Mouse (Mus musculus): ENCODE measurements around the gene Galnt7.

Galnt7 gene

DNA sequence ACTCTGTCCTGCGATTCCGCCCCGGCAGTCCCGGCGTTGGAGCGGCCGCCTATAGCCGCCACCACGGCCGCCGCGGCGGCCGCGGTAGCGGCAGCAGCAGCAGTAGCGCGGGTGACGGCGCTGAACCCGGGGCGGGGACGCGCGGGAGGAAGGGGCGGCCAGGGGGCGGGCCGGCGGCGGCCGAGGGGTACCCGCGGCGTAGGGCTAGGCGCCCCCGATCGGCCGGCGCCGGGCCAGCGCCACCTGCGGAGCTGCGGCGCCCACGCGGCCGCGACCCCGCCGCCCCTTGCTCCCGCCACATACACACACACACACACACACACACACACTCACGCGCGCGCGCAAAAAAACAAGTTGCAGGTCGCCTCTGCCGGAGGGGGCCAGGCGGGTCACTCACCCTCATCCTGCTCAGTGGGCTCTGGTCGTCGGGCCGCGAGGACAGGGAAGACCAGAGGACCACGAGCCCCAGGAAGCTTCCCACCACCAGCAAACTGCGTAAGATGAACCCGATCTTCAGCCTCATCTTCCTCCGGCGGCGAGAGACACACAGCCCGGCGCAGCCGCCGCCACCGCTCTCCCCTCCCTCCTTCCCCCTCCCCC lies at the start of gene Galnt7:
Galnt7 (minus strand) TSS at position 577 of the 600 bp plus-strand sequence.
- peak; percentile 28 for DNase-seq (ENCODE audit: low read depth, low spot score)

DNA sequence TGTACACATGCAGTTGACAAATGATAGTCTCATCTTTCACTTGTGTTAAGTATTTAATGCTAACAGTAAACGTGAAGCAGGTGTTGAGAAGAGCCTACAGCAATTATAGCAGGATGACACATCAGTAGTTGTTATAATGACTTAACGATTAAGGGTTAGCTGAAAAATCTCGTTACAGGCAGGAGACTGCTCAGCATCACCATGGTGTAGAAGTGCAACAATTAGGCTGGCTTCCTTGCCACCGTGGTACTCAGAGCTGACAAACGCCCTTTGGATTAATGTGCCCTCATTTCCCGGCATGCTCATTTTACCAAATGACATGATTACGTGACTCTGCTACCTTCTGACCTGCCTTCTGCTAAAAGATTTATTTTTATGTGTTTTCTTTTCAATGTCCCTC lies 35.8 kb upstream of the Galnt7 start:
- DNase-seq (ENCODE audit: low read depth, low spot score), result no peak

DNA sequence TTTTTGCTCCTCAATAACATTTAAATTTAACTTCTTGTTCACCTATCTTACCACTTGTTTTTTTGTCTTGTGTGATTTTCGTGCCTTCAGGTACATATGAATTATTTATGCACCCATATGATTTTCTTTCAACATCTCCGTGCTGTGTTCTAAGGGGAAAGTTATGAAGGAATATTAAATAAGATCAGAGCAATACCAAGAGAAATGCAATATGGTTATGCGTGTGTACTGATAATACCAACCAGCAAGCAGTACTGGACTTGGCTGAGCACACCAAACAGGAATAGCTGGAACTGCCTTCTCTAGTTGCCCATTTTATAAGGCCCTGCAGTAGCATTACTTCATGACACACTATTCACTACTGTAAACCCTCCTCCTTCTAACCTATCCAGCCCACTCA lies 33.0 kb upstream of the Galnt7 start:
- no peak for DNase-seq (ENCODE audit: low read depth, low spot score)

DNA sequence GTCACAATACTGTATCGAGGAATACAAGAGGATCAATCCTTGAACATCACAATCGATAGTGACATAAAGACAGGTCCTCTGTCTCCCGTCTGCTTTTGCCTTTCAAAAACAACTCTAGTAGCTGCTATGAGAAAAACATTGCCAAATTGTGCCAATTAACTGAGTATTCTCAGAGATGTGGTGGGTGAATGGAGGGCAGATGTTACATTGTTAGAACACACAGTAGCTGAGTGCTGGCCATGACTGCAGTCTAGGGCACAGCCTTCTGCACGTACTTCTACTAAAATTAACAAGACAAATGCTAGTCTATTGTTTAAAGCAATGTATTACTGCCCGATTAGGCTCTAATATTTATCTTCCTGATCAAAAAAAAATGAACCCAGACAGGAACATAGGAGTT lies 27.2 kb upstream of the Galnt7 start:
- DNase-seq (ENCODE audit: low read depth, low spot score), result no peak

DNA sequence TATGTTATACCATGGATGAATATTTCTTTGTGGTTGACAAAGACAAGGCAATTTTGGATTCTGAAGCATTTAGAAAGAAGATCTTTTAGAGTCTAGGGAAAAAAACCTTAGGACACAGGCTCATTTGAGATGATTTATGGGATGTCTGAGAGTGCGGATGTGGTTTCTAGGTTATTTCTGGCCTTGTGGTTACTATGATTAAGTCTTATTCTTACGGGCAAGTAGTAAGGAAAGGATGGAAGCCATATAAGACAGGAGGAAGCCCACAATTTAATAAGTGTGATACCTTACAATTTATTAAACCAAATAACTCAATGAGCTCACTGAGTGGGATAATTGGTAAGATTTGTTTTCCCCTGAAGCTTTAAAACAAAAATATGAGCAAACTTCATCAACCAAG lies 11.3 kb upstream of the Galnt7 start:
- DNase-seq (ENCODE audit: low read depth, low spot score), result no peak

DNA sequence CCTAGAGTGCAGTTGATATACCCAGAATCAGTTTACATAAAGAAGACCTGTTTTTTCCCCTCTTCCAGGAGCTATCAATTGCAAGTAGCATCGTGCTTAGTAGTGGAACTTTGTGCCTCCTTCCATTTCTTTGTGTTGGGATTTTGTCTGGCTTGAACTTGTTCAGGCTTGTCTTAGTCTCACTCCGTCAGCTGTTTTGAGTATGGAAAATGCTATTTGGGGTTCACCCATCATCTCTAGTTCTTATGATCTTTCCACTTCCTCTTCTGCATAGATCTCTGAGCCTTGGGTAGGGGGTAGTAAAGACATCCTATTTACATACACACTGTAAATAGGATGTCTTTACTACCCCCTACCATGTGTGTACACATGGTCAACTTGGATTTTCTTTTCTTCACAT lies 7.2 kb upstream of the Galnt7 start:
- DNase-seq (ENCODE audit: low read depth, low spot score), result no peak

DNA sequence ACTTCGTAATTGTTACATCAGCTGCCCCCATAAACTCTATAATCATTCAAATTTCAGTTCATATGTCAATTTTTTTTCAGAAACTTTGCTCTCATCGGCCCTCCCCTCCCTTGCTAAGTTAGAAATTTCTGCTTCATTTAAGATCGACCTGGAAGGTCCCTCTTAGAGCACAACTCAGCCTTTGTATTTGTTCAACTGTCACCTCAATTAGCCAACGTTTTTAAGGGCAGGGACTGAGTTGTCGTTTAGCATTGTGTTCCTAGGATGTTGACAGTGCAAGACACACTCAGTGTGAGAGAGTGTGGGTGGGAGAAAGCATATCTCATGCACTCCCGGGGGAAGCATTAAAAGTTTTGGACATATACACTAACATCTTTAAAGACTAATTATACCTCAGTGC lies 3.6 kb upstream of the Galnt7 start:
- DNase-seq (ENCODE audit: low read depth, low spot score), result no peak

DNA sequence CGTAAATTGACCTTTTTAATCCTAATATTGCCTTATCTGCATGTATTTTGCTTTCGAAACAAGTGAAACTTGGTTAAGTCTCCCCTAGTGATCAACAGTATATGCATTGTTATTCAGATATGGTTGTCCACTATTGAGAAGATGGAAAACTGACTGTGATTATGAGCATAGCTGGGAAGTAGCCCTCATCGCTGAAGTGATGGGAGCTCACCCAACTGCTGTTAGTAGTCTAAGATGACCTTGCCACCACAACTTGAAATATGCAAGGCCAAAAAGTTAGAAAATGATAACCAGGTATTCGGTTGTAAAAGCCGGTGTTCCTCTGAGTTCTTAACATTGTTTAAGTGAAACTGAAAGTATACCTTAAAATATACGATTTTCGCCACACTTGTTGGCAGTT lies 1.3 kb upstream of the Galnt7 start:
- no peak for DNase-seq (ENCODE audit: low read depth, low spot score)

DNA sequence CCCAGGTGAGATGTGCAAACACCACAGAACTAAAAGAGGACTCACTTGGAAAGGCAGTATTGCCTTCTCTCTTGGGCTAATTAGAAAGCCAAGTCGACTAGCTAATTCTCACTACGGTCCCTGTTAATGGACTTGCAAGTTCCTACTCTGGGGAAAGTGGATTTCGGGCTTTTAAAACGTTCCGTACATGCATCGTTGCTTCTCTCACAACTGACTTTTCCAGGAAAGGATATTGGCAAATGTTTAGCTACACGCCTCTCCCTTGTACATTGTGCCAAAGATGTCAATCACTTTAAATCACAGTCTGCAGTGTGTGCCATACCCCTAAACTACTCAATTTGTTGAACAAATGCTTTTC lies 915 bp upstream of the Galnt7 start:
- no peak for DNase-seq (ENCODE audit: low read depth, low spot score)

DNA sequence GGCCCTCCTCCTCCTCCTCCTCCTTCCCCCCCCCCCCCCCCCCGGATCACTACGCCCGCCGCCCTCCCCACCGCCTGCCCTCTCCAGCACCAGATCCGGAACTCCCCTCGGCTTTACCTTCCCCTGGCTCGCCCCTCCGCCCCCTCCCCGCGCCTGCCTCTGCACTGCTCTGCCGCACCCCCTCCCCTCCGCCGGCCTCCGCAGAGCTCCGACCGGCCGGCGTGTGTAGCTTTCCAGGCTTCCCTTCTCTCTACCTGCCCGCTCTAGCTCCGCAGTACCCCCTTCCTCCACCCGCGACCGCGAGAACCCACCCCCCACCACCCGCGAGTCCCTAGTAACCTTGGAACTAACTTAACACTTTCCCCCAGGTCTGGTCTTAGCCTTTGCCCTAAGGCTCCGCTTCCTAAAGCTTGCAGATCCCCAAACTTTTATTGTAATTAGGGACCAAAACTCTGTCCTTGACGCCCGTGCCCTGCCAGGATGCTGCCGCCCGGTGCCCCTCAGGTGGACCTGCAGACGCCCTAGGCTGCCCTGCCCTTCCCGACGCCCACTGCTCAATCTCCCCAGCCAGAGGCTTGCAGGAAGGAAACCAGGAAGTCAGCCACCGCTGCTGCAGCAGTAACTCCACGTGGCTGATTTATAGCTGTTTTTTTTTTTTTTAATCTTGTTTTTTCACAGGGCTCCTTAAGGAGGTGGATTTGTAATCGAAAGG lies 380 bp upstream of the Galnt7 start:
- peak; percentile 26 for DNase-seq (ENCODE audit: low read depth, low spot score)

DNA sequence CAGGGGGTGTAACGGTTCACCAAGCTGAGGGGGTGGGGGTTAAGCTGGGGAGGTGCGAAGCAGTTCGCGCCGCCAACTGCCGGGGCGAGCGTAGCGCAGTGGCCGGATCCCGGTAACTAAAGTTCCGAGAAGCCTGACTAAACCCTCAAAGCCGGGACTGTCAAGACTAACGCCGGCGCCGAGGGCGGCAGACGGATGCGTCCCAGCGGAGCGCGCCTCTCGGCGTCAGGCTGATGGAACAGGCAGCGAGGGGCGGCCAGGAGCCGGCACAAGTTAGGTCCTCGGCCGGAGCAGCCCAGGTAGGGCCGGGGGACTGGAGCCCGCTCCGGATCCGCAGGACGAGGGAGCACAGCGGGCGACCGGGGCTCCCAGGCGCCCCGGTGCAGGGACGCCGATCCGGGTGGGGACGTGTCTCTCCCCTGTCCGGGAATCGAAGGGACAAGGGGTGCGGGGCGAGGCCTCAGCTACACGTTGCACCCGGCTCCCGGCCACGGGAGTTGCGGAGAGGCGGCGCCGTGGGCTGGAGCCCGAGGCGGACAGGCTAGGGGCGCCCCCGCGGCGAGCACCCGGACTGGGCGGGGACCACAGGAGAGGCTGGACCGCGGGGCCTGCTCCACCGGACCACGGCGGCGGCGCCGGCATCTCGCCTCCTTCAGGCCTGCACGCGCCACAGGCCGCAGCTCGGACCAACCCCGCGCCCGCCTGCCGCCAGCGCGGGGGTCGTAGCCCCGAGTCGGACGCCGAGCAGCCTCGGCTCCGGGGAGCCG lies 960 bp downstream of the Galnt7 start:
- DNase-seq (ENCODE audit: low read depth, low spot score), result peak; percentile 42

DNA sequence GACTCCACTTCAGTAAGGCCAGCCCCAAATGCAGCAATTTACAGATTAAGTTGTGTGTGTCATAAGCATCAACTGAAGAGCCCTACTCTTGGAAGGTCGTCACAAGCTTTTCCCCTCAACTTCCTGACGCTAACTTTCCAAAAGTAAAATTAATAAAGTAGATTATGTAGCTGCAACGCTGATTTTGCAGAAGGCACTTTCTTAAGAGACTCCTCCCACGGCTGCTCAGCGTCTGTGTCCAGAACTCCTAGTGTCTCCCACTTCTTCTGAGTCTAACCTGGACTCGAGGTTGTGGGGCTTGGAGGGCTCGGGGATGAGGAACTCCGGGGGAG lies 1.5 kb downstream of the Galnt7 start:
- no peak for DNase-seq (ENCODE audit: low read depth, low spot score)

DNA sequence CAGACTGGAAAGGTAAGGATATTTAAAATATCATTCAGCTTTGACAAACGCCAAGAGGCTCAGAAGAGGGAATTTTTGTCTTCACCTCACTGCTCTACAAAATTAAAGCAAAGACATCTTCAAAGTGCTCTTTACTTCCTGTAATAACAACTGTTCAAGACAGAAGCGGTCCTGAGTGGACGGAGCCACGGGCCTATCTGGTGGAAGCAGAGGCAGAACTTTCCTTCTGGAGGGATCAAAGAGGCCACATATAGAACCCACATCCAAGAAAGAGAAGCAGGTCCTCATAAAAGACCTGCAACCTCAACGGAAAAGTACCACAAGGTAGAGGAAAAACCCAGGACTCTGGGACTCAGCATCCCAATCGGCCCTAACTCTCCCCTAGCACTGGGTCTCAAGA lies 2.6 kb downstream of the Galnt7 start:
- DNase-seq (ENCODE audit: low read depth, low spot score), result no peak

DNA sequence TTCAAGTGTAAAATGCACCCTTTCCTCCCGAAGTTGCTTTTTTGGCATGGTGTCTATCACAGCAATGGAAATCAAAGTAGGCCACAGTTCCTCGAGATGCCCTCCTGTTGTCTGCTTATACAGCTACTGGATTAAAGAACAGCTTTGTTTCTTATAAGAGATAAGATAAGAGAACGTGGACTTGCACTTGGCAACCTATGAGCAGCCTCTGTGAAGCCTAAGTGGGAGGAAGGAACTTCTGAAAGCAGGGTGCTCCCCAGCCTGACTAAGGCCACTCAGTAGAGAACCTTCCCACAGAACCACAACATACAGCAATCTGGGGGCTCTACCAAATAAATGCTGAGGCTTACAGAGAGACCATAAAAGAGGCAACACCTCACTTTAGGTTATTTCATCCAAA lies 5.3 kb downstream of the Galnt7 start:
- no peak for DNase-seq (ENCODE audit: low read depth, low spot score)

DNA sequence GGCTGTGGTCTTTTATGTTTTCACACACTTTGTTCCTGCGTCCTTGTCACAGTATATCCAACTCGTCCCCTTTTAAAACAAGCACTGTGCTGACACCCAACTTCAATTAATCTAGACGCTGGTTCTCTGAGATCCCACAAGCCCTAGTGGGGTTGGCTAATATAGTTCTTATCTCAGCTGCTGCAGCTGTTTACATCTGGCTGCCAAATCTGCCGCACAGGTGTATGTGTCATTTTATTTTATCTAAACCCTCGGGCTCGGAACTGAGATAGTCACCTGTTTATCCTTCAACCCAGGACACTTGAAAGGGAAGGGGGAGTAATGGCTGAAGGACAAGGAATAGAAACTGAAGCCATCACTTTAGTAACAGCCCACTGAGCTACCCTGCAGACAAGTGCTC lies 8.6 kb downstream of the Galnt7 start:
- no peak for DNase-seq (ENCODE audit: low read depth, low spot score)

DNA sequence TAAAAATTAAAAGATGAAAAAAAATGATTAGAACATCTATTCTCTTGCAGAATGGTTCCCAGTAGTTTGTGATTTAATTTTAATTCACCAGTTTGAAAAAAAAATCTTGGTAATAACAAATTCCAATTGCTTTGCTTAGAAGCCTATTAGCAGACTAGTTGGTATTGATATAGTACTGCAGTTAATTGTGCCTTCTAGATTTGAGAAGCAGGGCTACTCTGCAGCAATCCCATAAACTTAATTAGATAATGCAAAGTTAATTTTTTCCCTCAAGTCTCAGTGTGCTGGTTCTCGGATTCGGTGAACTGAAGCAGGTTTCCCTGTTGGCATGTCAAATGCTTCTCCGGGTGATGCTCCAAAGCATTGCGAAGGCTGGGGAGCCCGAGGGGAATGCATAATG lies 10.1 kb downstream of the Galnt7 start:
- DNase-seq (ENCODE audit: low read depth, low spot score), result no peak

DNA sequence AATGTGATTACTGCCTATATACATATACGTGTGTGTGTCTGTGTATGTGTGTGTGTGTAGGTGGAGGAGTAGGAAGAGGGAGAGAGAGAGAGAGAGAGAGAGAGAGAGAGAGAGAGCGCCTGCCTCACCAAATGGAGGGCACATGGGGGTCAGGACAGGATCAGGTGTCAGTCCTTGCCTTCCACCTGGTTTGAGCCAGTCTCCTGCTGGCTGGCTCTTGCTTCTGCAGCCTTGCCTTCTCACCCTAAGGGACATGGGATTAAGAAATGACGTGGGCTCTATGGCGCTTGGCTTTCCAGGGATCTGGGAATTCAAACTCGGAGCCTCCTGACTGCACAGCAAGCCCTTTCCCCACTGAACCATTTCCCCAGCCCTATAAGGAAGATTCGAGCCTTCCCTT lies 13.9 kb downstream of the Galnt7 start:
- no peak for DNase-seq (ENCODE audit: low read depth, low spot score)

DNA sequence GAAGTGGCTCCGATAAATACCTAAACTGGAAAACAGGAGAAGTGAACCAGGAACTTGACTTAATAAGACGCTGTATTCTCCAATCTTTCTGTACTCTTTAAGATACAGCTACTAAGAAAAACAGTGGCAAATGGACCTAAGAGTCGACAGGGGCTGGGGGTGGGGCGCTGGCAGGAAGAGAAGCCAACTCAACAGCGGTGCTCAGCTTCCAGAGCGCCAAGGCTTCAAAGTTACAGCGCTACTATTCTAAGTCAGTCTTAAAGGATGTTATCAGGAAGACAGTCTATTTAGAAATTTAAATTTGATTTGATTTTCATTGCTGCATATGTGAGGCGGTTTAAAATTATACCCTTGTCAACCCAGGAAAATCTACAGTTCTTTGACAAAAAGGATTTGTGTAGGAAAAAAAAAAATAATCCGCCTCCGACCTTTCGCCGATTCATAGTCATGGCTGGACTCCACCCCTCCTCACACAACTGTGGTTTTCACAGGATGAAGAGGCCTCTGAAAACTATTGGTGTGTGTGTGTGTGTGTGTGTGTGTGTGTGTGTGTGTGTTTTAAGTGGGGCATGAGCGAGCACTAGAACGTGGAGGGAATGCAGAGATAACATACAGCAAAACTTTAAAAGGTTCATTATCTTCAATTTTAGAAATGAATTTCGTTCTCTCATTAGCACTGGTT lies 15.1 kb downstream of the Galnt7 start:
- no peak for DNase-seq (ENCODE audit: low read depth, low spot score)

DNA sequence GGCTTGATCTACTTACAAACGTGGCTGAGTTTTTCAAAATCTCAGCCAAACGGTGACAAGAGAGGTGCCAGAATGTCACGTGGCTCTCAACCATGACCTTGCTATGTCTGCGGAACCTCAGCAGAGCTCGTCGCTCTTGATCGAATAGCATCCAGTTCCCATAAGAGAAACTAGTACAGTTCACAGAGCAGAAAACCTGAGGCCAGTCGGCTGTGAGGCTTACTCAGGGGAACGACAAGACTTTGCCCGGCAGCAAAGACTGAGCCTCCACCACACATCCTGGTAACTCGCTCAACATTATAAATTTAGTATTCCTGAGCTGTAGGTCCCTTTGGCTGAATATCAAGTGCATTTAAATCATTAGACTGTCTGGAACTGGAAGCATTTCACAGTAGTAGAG lies 16.1 kb downstream of the Galnt7 start:
- DNase-seq (ENCODE audit: low read depth, low spot score), result no peak

DNA sequence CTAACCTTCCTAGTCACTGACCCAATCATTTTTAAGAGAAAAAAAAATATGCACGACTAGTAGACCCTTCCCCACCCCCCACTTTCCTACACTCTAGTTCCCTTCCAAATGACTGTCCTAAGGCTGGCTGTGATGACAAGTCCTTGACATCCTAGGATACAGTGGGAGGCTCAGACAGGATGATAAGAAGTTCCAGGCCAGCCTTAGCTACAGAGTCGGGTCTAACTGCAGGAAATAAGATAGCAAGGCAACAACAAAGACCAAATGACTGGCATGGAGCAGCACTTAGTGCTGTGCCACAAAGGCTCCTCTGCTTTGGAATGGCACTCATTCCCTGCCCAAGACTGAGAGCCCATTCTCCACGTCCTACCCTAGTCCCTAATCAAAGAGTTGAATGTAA lies 16.6 kb downstream of the Galnt7 start:
- no peak for DNase-seq (ENCODE audit: low read depth, low spot score)

DNA sequence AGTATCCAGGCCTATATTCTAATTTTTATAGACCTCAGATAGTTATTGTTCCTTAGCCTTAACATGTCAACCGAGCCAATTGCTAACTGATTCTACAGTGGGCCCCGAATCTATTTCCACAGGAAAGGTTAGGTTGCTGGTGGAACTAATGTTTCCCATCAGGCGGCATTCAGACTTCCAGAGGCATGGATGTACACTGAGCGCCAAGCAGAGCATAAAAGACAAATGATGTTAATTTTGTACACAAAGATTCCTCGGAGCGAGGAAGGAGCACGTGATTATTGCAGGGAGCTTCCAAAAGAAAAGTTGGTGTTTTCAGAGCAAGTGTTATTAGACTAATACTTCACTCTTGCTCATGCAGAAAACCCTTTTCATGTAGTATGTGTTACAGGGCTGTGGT lies 21.1 kb downstream of the Galnt7 start:
- DNase-seq (ENCODE audit: low read depth, low spot score), result no peak

DNA sequence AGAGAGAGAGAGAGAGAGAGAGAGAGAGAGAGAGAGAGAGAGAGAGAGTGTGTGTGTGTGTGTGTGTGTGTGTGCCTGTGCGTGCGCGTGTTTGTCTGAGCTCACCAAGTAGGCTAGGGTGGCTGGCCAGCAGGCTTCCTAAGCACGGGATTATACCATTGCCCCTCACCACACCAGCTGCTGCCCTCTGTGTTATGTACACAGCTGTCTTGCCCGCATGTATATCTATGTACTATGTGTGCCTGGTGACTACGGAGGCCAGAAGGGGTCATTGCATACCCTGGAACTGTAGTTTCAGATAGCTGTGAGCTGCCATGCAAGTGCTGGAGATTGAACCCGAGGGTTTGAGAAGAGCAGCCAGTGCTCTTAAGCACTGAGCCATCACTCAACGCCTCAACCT lies 22.7 kb downstream of the Galnt7 start:
- no peak for DNase-seq (ENCODE audit: low read depth, low spot score)

All from WW6 (cell line).